Mouse (Mus musculus): ENCODE results near the gene St7. TPM values are rescaled to one million over a fixed set of nuclear protein-coding genes. Genes with fewer than 3 reads are reported as not detected.
"Not testable (repeated sequence)": the region's sequence is repeated elsewhere in the genome, so short reads cannot be mapped to it uniquely, and the experiment has no call there.

Gene St7
- total RNA-seq, 2 experiments from 2014 or later = 41.1 to 46.5 TPM

GRCm38 (mm10) chr6:17704038-17704437 lies 11.3 kb downstream of the St7 start:
- intact Hi-C loops (cut with DNase I) = not testable (repeated sequence)

GRCm38 (mm10) chr6:17705973-17706372 lies 13.2 kb downstream of the St7 start:
- intact Hi-C loops (cut with DNase I) = no loop called here
- DNase-seq (ENCODE audit: extremely low spot score in 1 of 2, low spot score in 2 of 2) = no peak

More at GRCm38 (mm10) chr6:17704038-17704437, 11.3 kb downstream of the St7 start:
- DNase-seq (ENCODE audit: extremely low spot score in 1 of 2, low spot score in 2 of 2) = not testable (repeated sequence)

- no peak for DNase-seq (ENCODE audit: extremely low spot score in 1 of 2, low spot score in 2 of 2)
- intact Hi-C loops (cut with DNase I) = no loop called here
Measured at GRCm38 (mm10) chr6:17718978-17719377, 26.2 kb downstream of the St7 start.

GRCm38 (mm10) chr6:17719423-17719822 lies 26.7 kb downstream of the St7 start:
- intact Hi-C loops (cut with DNase I) = no loop called here
- no peak for DNase-seq (ENCODE audit: extremely low spot score in 1 of 2, low spot score in 2 of 2)

GRCm38 (mm10) chr6:17720022-17720421 lies 27.3 kb downstream of the St7 start:
- DNase-seq (ENCODE audit: extremely low spot score in 1 of 2, low spot score in 2 of 2) = no peak
- intact Hi-C loops (cut with DNase I) = no loop called here

GRCm38 (mm10) chr6:17721706-17722105 lies 29.0 kb downstream of the St7 start:
- no peak for DNase-seq (ENCODE audit: extremely low spot score in 1 of 2, low spot score in 2 of 2)
- intact Hi-C loops (cut with DNase I) = no loop called here

GRCm38 (mm10) chr6:17725841-17726460 lies 33.2 kb downstream of the St7 start:
- intact Hi-C loops (cut with DNase I) = loop anchor here (5.0 kb wide), 2 partner anchors 91 to 106 kb away; no protein-coding TSS in a partner anchor
- DNase-seq (ENCODE audit: extremely low spot score in 1 of 2, low spot score in 2 of 2) = peak; percentile 52 to 60

- intact Hi-C loops (cut with DNase I) = loop anchor here (5.0 kb wide), 2 partner anchors 90 to 105 kb away; no protein-coding TSS in a partner anchor
- DNase-seq (ENCODE audit: extremely low spot score in 1 of 2, low spot score in 2 of 2) = no peak
Measured at GRCm38 (mm10) chr6:17727241-17727640, 34.5 kb downstream of the St7 start.

GRCm38 (mm10) chr6:17727891-17728790 lies 35.4 kb downstream of the St7 start:
- DNase-seq (ENCODE audit: extremely low spot score in 1 of 2, low spot score in 2 of 2) = no peak
- intact Hi-C loops (cut with DNase I) = loop anchor here (5.0 kb wide), 2 partner anchors 89 to 104 kb away; no protein-coding TSS in a partner anchor

GRCm38 (mm10) chr6:17730122-17730521 lies 37.4 kb downstream of the St7 start:
- intact Hi-C loops (cut with DNase I) = no loop called here
- peak; percentile 39 to 53 for DNase-seq (ENCODE audit: extremely low spot score in 1 of 2, low spot score in 2 of 2)

GRCm38 (mm10) chr6:17731694-17732093 lies 39.0 kb downstream of the St7 start:
- intact Hi-C loops (cut with DNase I) = no loop called here
- no peak for DNase-seq (ENCODE audit: extremely low spot score in 1 of 2, low spot score in 2 of 2)

- intact Hi-C loops (cut with DNase I) = no loop called here
- no peak for DNase-seq (ENCODE audit: extremely low spot score in 1 of 2, low spot score in 2 of 2)
Measured at GRCm38 (mm10) chr6:17733951-17734411, 41.2 kb downstream of the St7 start.

GRCm38 (mm10) chr6:17737262-17737948 lies 44.7 kb downstream of the St7 start:
- no peak for DNase-seq (ENCODE audit: extremely low spot score in 1 of 2, low spot score in 2 of 2)

GRCm38 (mm10) chr6:17740128-17740527 lies 47.4 kb downstream of the St7 start:
- intact Hi-C loops (cut with DNase I) = no loop called here
- DNase-seq (ENCODE audit: extremely low spot score in 1 of 2, low spot score in 2 of 2) = no peak

More at GRCm38 (mm10) chr6:17737262-17737948, 44.7 kb downstream of the St7 start:
- intact Hi-C loops (cut with DNase I) = no loop called here

GRCm38 (mm10) chr6:17741639-17742038 lies 48.9 kb downstream of the St7 start:
- DNase-seq (ENCODE audit: extremely low spot score in 1 of 2, low spot score in 2 of 2) = no peak
- intact Hi-C loops (cut with DNase I) = no loop called here

- intact Hi-C loops (cut with DNase I) = no loop called here
- no peak for DNase-seq (ENCODE audit: extremely low spot score in 1 of 2, low spot score in 2 of 2)
Measured at GRCm38 (mm10) chr6:17742209-17742608, 49.5 kb downstream of the St7 start.

- intact Hi-C loops (cut with DNase I) = no loop called here
- DNase-seq (ENCODE audit: extremely low spot score in 1 of 2, low spot score in 2 of 2) = no peak
Measured at GRCm38 (mm10) chr6:17743325-17743724, 50.6 kb downstream of the St7 start.

GRCm38 (mm10) chr6:17747724-17748123 lies 55.0 kb downstream of the St7 start:
- intact Hi-C loops (cut with DNase I) = no loop called here
- DNase-seq (ENCODE audit: extremely low spot score in 1 of 2, low spot score in 2 of 2) = no peak

All from left cerebral cortex, postnatal 10 days (tissue).